Mouse (Mus musculus): Measurements from ENCODE around the gene Jam3. TPM values are rescaled to one million over a fixed set of nuclear protein-coding genes. Genes with fewer than 3 reads are reported as not detected.

Gene Jam3
- total and polyA plus RNA-seq, 3 experiments = 0.17 to 2.0 (median 0.72) TPM

- no peak overlapping the region for H3K27ac ChIP-seq (ENCODE audit: insufficient read depth, low read depth)
These were observed 1.4 kb downstream of the Jam3 start for GRCm38 (mm10) chr9:27153861-27154260.

GRCm38 (mm10) chr9:27149836-27150235, 5.4 kb downstream of the Jam3 start:
- in situ Hi-C loops (cut with MboI; ENCODE audit: low pct_ligation_motif_present, low pct_unique_long_range_greater_than_20kb, low sequenced_read_pairs) = no loop called here
- Histone ChIP-seq H3K27ac (ENCODE audit: insufficient read depth, low read depth) (no peak overlapping the region), H3K27me3 (replicated peaks) (no peaks in the 10 kb centered on the region), H3K4me1 (ENCODE audit: control insufficient read depth in 1 of 2, insufficient read depth in 2 of 2) (no peaks in the 10 kb centered on the region), H3K79me2 (replicated peaks; ENCODE audit: control insufficient read depth, extremely low read depth, insufficient read depth, poor library complexity, severe bottlenecking) (no peaks in the 10 kb centered on the region), H3K36me3 (replicated peaks in 1 of 2; ENCODE audit: control insufficient read depth in 1 of 2, insufficient read depth in 1 of 2, low read length in 1 of 2) (no peaks in the 10 kb centered on the region), H3K4me2 (ENCODE audit: insufficient read depth, low read depth, poor library complexity, severe bottlenecking) (no peak overlapping the region), H3K9ac (ENCODE audit: insufficient read depth, low read depth) (no peak overlapping the region), H3K4me3 (replicated peaks in 1 of 3; ENCODE audit: low read depth in 2 of 3, low read length in 2 of 3, poor library complexity in 1 of 3) (no peak overlapping the region), H3K9me3 (replicated peaks; ENCODE audit: low read length) (peaks cover 2% of the 10 kb centered on the region)
- dilution Hi-C loops (cut with MboI; ENCODE audit: extremely low pct_ligation_motif_present, extremely low pct_unique_long_range_greater_than_20kb, low sequenced_read_pairs) = no loop called here
- no peak for TF ChIP-seq UBTF (IDR thresholded peaks at IDR 0.05; ENCODE audit: low read depth, low read length)
- no peak for TF ChIP-seq MAZ (IDR thresholded peaks at IDR 0.05; ENCODE audit: low read depth, low read length)
- no peak for TF ChIP-seq USF1 (IDR thresholded peaks at IDR 0.05; ENCODE audit: low read depth, low read length)
- TF ChIP-seq RAD21 (IDR thresholded peaks at IDR 0.05; ENCODE audit: low read depth, low read length) = no peak
- DNase-seq (ENCODE audit: extremely low read depth) = no peak

More at GRCm38 (mm10) chr9:27153861-27154260, 1.4 kb downstream of the Jam3 start:
- Histone ChIP-seq H3K27me3 (replicated peaks) (no peaks in the 10 kb centered on the region), H3K79me2 (replicated peaks; ENCODE audit: control insufficient read depth, extremely low read depth, insufficient read depth, poor library complexity, severe bottlenecking) (no peaks in the 10 kb centered on the region), H3K4me1 (ENCODE audit: control insufficient read depth in 1 of 2, insufficient read depth in 2 of 2) (0 out of 4 replicates have a peak, but pooled peaks cover 0 to 5% of the 10 kb centered on the region in 2 experiments), H3K9me3 (replicated peaks; ENCODE audit: low read length) (peaks cover 10% of the 10 kb centered on the region), H3K36me3 (replicated peaks in 1 of 2; ENCODE audit: control insufficient read depth in 1 of 2, insufficient read depth in 1 of 2, low read length in 1 of 2) (no peaks in the 10 kb centered on the region), H3K4me3 (replicated peaks in 1 of 3; ENCODE audit: low read depth in 2 of 3, low read length in 2 of 3, poor library complexity in 1 of 3) (no peak overlapping the region), H3K4me2 (ENCODE audit: insufficient read depth, low read depth, poor library complexity, severe bottlenecking) (no peak overlapping the region), H3K9ac (ENCODE audit: insufficient read depth, low read depth) (no peak overlapping the region)
- in situ Hi-C loops (cut with MboI; ENCODE audit: low pct_ligation_motif_present, low pct_unique_long_range_greater_than_20kb, low sequenced_read_pairs) (no loop called here), dilution Hi-C loops (cut with MboI; ENCODE audit: extremely low pct_ligation_motif_present, extremely low pct_unique_long_range_greater_than_20kb, low sequenced_read_pairs) (no loop called here)
- DNase-seq (ENCODE audit: extremely low read depth) = no peak
- TF ChIP-seq MYC (IDR thresholded peaks at IDR 0.05; ENCODE audit: low read depth, low read length) (no peak), PAX5 (IDR thresholded peaks at IDR 0.05; ENCODE audit: low read length) (no peak)

- dilution Hi-C loops (cut with MboI; ENCODE audit: extremely low pct_ligation_motif_present, extremely low pct_unique_long_range_greater_than_20kb, low sequenced_read_pairs) (no loop called here), in situ Hi-C loops (cut with MboI; ENCODE audit: low pct_ligation_motif_present, low pct_unique_long_range_greater_than_20kb, low sequenced_read_pairs) (no loop called here)
- Histone ChIP-seq H3K9ac (ENCODE audit: insufficient read depth, low read depth) (no peak overlapping the region), H3K9me3 (replicated peaks; ENCODE audit: low read length) (no peaks in the 10 kb centered on the region), H3K27me3 (replicated peaks) (no peaks in the 10 kb centered on the region), H3K4me2 (ENCODE audit: insufficient read depth, low read depth, poor library complexity, severe bottlenecking) (no peak overlapping the region), H3K79me2 (replicated peaks; ENCODE audit: control insufficient read depth, extremely low read depth, insufficient read depth, poor library complexity, severe bottlenecking) (no peaks in the 10 kb centered on the region), H3K4me3 (replicated peaks in 1 of 3; ENCODE audit: low read depth in 2 of 3, low read length in 2 of 3, poor library complexity in 1 of 3) (no peak overlapping the region), H3K4me1 (ENCODE audit: control insufficient read depth in 1 of 2, insufficient read depth in 2 of 2) (no peaks in the 10 kb centered on the region), H3K27ac (ENCODE audit: insufficient read depth, low read depth) (no peak overlapping the region), H3K36me3 (replicated peaks in 1 of 2; ENCODE audit: control insufficient read depth in 1 of 2, insufficient read depth in 1 of 2, low read length in 1 of 2) (no peaks in the 10 kb centered on the region)
- TF ChIP-seq GABPA (IDR thresholded peaks at IDR 0.05; ENCODE audit: insufficient replicate concordance, low read depth, low read length) (no peak), JUN (IDR thresholded peaks at IDR 0.05; ENCODE audit: insufficient read depth, low read depth, low read length) (no peak), KAT2A (IDR thresholded peaks at IDR 0.05; ENCODE audit: insufficient replicate concordance, low read length) (no peak), JUND (conservative IDR thresholded peaks at IDR 0.05; ENCODE audit: low read depth, low read length) (no peak), ZMIZ1 (IDR thresholded peaks at IDR 0.05; ENCODE audit: low read depth, low read length) (no peak), ELF1 (IDR thresholded peaks at IDR 0.05; ENCODE audit: low read depth, low read length) (no peak), NELFE (IDR thresholded peaks at IDR 0.05; ENCODE audit: low read depth, low read length) (no peak), UBTF (IDR thresholded peaks at IDR 0.05; ENCODE audit: low read depth, low read length) (no peak), IRF4 (IDR thresholded peaks at IDR 0.05; ENCODE audit: low read depth, low read length) (no peak), MAZ (IDR thresholded peaks at IDR 0.05; ENCODE audit: low read depth, low read length) (no peak), MYC (IDR thresholded peaks at IDR 0.05; ENCODE audit: low read depth, low read length) (no peak), ZNF384 (IDR thresholded peaks at IDR 0.05; ENCODE audit: low read depth, low read length) (no peak), MEF2A (IDR thresholded peaks at IDR 0.05; ENCODE audit: borderline replicate concordance, low read depth, low read length) (no peak), MXI1 (IDR thresholded peaks at IDR 0.05; ENCODE audit: low read depth, low read length) (no peak)
- DNase-seq (ENCODE audit: extremely low read depth) = no peak
These were observed 6.4 kb downstream of the Jam3 start for GRCm38 (mm10) chr9:27148631-27149471.

Measured in CH12.LX (cell line).